Mouse (Mus musculus) left cerebral cortex, adult 6 months (tissue): ENCODE results near the gene Gm14525. TPM values are rescaled to one million over a fixed set of nuclear protein-coding genes. Genes with fewer than 3 reads are reported as not detected.

Experiments used
- long read RNA-seq, 2 experiments: library from polyadenylated mRNA; unstranded; transcript quantifications; one replicate each; pipeline ENCODE4 v2.0.0; 2019 to 2020
- polyA plus RNA-seq: library from polyadenylated mRNA; unstranded; fragments of <200 nt; fragmentation: Nextera tagmentation; gene quantifications from 2 replicates; pipeline ENCODE4 v1.2.3, GENCODE M21; 2021

Gm14525 gene
- not detected in 2 replicates for polyA plus RNA-seq
- long read RNA-seq, experiment 1: 0 reads
- long read RNA-seq, experiment 2: 0 reads

GRCm38 (mm10) chrX:26702538-26702937, at the start of gene Gm14525:
Gene Gm14525 (minus strand): TSS chrX:26702638.

Other genes starting within 250 kb of the Gm14525 start
- gene Slx, start 157.1 kb downstream of the Gm14525 start, polyA plus RNA-seq: not detected in 2 replicates
- not detected in 2 replicates for gene Gm6121, start 233.1 kb upstream of the Gm14525 start, polyA plus RNA-seq